Mouse (Mus musculus) heart, adult 9 months (tissue): ENCODE measurements at regions not wholly inside any gene's neighbourhood (a gene's known extent, or its start where the extent isn't known, plus 50 kb on each side); places are given as distances from the start of the nearest gene placed in this dataset.
"Not testable (repeated sequence)": the region's sequence is repeated elsewhere in the genome, so short reads cannot be mapped to it uniquely, and the experiment has no call there.

ENCODE experiments used
- DNase-seq, 2 experiments: peaks; one replicate each; pipeline ENCODE4 v3.0.0; 2022; ENCODE audit warnings: low spot score in 2 of 2

DNA sequence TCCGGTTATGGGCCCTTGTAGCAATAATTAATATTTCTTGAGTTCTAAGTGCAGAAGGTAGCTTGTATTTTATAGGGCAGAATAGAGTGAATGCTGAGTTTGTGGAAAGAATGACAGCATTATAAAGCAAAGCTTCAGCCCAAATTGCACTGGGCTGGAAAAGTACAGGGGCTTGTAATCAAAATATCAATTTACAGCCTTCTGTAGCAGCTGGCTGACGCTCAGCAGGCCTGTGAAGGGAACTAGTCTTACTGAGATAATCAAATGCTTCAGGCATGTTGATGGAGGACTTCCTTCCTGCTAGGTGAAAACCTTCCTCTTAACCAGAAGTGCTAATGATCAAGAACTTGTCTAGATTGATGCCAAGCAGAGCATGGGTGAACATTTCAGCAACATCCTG, 257.9 kb upstream of the Sdr16c6 start:
- no peak for DNase-seq

DNA sequence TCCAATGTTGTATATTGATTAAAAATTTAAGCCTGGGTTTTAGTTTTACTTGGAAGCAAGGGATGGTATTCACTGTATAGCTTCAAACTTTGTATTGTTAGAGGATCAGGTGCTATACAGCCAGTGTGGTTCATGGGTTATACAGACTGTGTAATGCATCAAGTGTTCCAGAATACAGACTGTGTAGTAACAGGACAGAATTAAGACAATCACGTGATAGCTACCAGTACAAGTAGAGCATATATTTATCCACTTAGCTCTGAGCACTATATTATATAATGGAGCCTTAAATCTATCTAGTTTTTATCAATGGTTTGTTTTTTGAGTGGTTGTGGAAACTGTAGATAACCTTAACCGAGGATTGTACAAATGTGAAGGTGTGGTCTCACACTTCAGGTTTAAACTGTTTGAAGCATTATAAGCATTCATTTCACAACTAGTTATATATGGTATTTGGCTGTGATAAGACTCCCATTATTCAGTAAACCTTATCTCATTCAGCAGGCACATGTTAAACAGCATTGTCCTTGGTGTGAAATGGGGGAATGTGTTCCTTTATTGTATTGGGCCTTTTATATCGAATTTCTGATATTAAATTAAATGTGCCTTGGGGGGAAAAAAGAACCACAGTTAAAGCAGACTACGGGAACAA, 256.3 kb upstream of the Sdr16c6 start:
- no peak for DNase-seq

DNA sequence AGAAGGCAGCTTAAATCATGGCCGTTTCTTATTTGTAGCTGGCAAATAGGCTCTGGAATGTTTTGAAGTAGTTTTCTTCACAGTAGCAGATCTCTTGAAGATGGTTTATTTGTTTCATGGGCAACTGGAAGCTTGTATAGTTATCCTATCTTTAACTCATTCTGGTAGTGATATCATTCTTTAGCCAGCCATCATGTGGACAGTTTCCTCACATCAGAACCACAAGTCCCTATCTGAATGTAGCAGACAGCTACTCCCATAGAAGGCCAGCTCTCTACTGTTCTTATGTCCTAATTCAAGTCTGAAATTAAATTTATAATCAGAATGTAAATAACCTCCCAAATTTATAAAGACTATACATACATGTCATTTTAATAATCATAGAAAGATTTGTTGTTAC, 253.8 kb upstream of the Sdr16c6 start:
- DNase-seq: no peak

DNA sequence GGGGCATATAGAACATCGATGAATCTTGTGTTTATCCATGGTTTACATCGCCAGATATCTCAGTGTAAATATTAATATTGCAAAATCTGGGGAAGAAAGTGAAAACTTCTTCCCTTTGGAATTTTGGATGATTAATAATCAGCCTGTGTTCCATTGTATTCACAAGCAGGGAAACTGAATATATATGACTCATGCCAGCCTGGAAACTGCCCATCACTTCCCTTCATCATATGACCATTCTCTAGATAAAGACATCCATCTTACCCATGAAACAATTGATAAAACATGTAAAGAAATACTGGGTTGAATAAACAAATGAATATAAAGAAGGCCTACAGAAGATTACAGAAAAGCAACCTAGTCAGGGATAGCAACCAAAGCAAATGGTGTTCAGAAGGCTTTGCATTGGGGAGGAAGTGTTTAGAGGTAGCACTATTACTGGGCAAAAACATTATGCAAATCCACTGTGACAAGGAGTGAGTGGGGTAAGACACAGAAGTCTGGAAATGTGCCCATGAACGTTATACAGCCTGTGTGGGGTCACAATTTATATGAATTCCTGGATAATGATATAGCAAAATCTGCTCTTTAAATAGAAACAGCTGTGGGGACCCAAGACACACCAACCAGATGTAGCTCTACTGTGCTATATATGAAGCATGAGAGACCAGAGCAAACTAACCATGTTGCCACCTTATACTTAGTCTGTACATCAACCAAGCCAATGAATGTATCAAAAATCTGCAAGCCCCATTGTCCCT, 238.5 kb upstream of the Sdr16c6 start:
- DNase-seq: no peak

DNA sequence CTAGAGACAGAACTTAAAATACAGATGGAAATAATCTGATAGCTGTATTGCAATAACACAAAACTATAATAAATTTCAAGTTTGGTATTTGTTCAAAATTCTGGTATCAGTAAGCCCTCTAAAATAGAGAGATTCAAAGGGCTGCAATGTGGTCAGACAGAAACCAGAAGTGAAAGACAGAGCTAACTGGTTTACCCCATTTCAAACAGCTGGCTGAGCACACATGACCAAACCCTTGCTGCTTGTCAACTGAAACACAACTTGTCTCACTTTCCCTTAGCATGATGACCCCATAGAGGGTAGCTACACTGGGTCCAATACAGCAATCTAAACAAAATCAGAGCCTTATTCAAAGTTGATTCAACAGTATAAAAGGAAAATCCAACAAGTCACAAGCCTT, 234.2 kb upstream of the Sdr16c6 start:
- DNase-seq: no peak

DNA sequence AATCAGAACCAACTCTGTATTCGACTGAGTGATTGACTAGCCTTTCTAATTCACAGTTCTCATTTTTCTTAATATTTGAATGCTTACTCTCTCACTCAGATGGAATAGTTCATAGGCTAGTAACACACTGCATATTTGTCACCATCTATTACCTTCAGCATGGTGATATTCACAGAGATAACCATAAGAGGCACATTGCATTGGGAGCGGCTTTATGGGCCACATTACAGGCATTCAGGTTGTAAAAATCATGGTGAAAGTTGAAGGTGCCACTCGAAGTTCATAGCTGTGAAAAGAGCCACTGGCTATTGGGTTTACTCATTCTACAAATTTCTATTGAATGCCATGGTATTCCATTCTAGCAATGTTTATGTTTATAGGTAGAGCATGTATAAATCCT, 229.6 kb upstream of the Sdr16c6 start:
- DNase-seq: no peak

DNA sequence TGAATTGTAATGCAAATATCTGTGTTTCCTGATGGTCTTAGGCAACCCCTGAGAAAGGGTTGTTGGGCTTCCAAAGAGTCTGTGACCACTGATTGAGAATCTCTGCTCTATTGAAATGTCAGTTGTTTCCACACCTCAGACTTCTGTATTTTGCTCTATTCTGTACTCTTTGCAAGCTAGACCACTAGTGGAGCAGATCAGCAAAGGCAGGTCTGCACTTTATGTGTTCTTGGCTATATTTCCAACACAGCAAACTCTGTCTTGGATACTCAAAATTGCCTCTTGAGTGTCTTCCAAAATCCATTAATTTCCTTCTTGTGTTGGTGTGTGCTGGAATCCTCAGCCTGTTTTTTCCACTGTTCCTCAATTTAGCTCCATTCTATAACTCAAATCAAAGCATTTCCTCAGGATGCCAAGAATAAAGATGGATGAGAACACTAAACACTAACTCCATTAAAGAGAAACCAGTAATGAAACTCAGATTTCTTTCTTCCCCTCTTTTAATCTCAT, 228.5 kb upstream of the Sdr16c6 start:
- no peak for DNase-seq

DNA sequence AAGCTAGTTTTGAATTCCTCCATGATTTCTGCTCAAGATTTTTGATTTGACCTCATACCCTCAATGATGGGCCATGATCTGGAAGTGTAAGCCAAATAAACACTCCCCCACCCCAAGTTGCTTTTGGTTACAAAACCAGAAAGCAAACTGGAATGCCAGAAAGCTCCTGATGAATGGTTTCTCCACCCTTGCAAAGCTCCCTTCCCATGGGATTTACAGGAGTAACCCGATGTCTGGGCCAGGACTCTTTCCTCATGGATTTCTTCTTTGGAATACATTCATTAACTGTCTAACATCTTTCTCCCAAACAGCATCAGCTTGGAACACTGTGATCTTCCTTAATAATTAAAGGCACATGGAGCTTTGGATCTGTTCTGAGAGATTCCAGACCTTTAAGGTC, 227.3 kb upstream of the Sdr16c6 start:
- peak; percentile 50 to 62 for DNase-seq

DNA sequence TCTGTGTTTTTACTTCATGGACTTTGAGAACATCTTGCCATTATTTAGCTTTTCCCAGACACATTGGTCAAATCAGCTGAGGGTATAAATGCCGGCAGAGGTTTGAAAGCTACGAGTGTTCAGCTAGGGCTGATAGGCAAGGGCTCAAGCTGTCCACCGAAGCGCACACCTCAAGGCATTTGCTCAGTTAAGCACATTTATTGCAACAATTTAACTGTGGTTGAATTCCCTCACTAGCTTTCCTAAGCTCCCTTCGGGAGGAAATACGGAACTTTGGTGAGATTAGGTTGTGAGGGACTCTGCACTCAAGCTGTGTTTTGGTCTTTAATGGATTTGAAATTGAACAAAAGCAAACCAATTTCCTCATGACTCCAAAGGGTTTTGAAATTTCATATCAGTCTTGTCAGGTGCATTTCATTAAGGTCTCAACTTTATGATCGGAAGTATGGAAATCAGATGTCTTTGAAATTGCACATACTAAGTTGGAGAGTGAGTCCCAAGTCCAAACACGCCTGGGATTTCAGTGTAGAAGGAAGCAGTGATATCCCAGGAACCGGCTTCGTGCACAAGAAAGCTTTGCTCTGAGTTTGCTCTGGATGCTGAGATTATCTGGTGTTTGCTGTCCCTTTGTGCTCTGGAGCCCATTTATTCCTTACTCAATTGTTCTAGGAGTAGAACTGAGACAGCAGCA, 223.0 kb upstream of the Sdr16c6 start:
- no peak for DNase-seq

DNA sequence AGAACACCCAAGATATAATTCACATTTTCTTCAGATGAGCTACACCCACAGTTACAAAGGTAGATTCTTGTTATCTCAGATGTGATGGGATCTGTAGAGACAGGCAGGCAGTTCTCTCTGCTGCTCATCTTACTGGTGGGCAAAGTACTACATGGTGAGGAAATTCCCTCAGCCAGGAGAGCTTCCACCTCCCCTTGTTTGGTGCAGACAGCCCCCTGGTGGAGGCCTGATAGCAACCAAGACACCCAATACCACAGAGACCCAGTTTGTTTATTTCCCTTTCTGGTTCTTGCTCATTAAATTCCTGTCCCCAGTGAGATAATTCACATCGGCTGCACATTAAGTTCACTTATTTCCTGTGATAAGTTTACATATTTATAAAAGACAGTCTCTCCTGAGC, 222.3 kb upstream of the Sdr16c6 start:
- DNase-seq: no peak

DNA sequence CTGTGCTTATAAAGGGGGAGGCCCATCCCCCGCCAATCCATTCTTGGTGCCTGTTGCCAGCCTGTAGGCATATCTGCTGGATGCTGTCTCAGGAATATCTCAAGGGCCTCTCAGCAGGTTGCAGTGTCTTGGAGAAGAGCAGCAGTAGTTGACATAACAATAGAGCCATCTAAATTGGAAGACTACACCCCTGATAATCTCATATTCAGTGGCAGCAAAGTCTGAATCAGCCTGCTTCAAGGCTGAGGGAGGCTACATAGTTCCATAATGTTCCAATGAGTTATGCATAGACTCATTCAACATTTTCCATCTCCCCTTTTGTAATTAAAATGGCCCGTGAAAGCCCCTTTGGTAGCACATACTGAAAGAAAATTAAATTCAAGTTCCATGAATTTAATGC, 172.3 kb upstream of the Sdr16c6 start:
- no peak for DNase-seq

DNA sequence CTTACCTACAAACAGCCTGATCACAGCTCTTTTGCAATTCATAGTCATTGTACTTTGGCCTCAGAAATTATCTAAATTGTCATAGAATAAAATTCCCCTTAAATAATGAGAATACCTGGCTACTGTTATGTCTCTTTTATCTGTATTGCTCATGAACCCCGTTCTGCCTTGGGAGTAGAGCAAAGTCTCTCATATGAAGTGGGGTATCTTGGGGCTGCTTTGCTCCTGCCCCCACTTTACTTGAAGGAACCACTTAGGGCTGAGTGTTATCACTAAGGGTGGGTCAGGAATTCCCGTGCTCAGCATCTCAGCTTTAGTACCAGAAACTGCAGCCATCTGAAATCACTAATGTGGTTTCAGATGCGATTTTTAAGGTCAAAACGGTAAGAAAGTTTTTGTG, 170.3 kb upstream of the Sdr16c6 start:
- DNase-seq: no peak

DNA sequence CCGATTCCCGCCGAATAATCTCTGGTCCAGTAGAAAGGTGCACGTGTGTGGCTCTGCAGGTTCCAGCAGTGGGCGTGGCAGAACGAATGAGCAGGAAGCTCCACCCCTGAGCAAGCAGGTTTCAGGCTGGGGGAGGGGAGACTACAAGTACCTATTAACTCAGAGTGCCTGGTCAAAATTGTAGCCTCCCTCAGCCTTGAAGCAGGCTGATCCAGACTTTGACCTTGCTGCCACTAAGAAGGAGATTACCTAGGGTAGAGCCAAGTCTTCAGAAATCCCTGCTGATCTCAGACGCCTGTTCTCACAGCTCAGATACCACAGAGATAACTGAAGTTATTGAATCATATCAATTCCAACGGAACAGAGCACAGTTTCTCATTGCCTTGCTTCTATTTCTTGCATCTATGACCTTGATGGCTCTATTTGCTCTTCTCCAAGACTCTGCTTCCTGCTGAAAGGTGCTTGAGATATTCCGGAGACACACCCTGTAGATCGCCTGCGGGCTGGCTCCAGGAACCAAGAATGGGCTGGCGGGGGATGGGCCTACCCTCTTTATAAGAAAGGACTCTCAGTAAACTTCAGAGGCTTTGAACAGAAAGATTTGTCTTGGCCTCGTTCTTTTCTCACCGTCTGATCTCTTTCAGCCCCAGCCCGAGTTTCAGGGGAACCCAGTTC, 165.1 kb upstream of the Sdr16c6 start:
- not testable (repeated sequence) for DNase-seq

DNA sequence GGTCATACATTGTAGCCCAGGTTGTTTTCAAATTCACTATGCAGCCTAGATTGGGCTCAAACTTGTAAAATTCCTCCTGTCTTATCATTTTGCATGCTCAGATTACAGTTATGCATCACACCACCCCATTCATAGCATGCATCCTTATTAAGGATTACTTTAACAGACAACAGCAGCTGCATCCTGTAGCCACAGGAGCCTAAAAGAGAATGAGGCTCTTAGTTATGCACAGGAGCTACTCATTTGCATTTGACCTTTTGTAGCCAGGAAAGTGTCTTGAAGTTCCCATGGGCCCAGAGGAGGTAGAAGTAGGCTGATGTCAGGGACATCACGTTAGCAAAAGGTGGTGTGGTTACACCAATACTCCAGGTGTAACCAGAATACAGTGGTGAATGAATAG, 148.9 kb upstream of the Sdr16c6 start:
- DNase-seq: no peak

DNA sequence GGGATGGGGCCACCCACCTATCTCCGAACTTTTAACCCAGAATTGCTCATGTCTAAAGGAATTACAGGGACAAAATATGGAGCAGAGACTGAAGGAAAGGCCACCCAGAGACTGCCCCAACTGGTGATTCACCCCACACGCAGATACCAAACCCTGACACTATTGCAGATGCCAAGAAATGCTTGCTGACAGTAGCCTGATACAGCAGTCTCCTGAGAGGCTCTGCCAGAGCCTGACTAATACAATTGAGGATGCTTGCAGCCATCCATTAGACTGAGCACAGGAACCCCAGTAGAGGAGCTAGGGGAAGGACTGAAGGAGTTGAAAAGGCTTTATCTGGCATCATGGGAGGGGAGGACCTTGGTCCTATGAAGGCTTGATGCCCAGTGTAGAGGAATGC, 142.4 kb upstream of the Sdr16c6 start:
- no peak for DNase-seq

DNA sequence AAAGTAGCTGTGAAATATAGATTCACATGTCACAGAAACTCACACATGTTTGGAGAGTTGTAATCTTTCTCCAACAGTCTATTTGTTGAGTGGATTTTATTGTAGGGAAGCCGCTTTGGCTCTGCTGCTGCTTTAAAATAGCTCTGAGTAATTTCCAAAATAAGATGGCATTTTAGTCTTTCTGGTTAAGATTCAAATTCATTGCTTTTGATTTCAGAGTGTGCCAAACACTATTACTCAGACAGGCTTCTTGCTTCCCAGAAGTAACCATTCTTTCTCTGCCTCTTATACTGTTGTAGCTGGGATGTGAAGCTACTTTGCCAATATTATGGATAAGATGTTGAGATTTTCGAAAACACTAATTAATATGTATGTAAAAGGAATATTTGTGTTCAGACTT, 134.6 kb upstream of the Sdr16c6 start:
- DNase-seq: no peak

DNA sequence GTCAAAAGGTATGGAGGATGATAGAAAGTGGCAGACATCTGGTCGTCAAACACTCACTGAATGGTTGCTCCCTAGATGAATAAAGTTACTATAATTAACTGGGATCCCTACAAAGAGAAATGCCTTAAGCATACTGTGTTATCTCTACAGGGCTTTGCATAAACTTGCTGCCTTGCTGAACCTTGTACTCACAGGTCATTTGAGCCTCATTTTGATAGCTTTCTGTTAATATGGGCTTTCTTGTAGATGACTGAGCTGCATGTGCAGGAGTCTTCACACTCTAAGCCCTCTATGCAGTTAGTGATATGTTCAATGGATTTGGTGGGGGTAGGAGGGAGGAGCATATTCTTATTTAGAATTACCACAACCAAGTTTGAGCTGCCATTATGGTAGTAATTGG, 127.8 kb upstream of the Sdr16c6 start:
- DNase-seq: no peak

DNA sequence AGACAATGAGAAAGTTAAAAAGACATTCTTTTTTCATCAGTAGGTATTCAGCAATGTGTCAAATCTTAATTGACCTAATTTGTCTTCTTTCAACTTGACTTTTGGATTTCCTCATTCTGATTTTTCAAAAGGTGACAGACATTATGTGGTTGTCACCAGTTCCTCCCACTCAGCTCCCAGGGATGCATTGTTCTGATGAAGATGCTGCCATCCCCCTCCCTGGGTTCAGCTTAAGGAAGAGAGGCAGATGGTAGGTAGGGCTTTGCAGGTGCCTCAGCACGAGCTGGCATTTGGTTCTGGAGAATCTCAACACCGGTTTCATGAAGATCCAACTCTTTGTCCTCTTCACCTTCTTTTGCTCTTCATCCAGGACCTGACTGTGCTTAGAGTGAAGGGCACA, 122.0 kb upstream of the Sdr16c6 start:
- DNase-seq: no peak

DNA sequence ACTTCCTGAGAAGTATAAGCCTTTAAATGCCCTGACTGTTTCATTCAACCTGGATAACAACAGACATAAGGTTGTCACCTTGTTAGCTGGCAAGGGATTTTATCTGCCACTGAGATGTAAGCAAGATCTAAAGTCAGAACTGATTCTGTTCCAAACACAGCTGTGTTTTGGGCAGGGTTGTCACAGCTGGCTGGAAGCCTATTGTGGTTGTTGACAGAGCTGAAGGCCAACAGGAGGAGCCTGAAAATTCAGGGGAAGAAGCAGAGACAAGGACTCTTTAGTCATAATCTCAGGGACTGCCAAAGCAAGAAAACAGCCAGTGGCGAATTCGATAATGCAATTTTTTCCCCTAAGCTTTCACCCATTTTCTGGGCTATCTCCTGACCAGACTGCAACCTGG, 118.5 kb upstream of the Sdr16c6 start:
- peak; percentile 12 to 44 for DNase-seq

DNA sequence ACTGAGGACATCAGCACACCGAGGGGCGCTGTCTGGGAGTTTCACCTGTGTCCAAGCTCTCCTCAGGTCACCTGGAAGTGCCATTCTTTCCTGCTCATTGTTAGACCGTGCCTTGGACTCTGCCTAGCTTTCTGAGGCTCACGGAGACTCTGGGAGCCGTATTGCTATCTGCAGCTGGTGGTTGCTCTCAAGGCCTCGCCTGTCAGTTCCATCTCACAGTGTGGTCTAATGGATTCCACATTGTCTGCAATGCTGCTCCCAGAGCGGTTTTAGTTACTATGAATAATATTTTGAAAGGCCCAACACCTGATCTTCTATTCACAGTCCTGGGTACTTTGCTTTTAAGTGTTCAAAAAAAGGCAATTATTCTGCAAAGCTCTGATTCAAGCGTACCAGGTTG, 117.9 kb upstream of the Sdr16c6 start:
- DNase-seq: no peak
